Mouse (Mus musculus): ENCODE measurements around the gene Zfp383. TPM values are rescaled to one million over a fixed set of nuclear protein-coding genes. Genes with fewer than 3 reads are reported as not detected.

Zfp383 gene
- polyA plus RNA-seq, 1 experiment from 2014 or later, result 7.9 TPM

Small RNA genes within 50 kb of the gene (microRNA-seq; reads per million reads assigned to microRNA genes)
- gene Mir7668 (ENCODE audit: insufficient number of aligned reads), result not detected

Other genes with a start within 250 kb of the Zfp383 start
- gene Catsperg2, start 181.2 kb upstream of the Zfp383 start, polyA plus RNA-seq (2014; fragmentation: Nextera tagmentation; extraction: Ambion mirVana), result 0.11 TPM in 1 of 2 replicates, not detected in the other
- gene Zfp84, start 139.7 kb upstream of the Zfp383 start, polyA plus RNA-seq (2014; fragmentation: Nextera tagmentation; extraction: Ambion mirVana), result 15.5 and 17.3 TPM in 2 replicates
- 10.2 and 11.0 TPM in 2 replicates for gene Zfp30, start 124.2 kb upstream of the Zfp383 start, polyA plus RNA-seq (2014; fragmentation: Nextera tagmentation; extraction: Ambion mirVana)
- gene Zfp790, start 92.1 kb upstream of the Zfp383 start, polyA plus RNA-seq (2014; fragmentation: Nextera tagmentation; extraction: Ambion mirVana), result 18.6 and 19.0 TPM in 2 replicates
- 10.7 and 11.3 TPM in 2 replicates for gene Zfp940, start 54.6 kb upstream of the Zfp383 start, polyA plus RNA-seq (2014; fragmentation: Nextera tagmentation; extraction: Ambion mirVana)
- gene Zfp420, start 48.2 kb upstream of the Zfp383 start, polyA plus RNA-seq (2014; fragmentation: Nextera tagmentation; extraction: Ambion mirVana), result 10.4 and 13.4 TPM in 2 replicates
- 12.4 and 13.7 TPM in 2 replicates for gene Zfp27, start 1.7 kb upstream of the Zfp383 start, polyA plus RNA-seq (2014; fragmentation: Nextera tagmentation; extraction: Ambion mirVana)
- gene Zfp74, start 45.9 kb downstream of the Zfp383 start, polyA plus RNA-seq (2014; fragmentation: Nextera tagmentation; extraction: Ambion mirVana), result 13.1 and 13.2 TPM in 2 replicates
- 13.6 and 15.3 TPM in 2 replicates for gene Zfp568, start 75.7 kb downstream of the Zfp383 start, polyA plus RNA-seq (2014; fragmentation: Nextera tagmentation; extraction: Ambion mirVana)
- 5.6 and 6.2 TPM in 2 replicates for gene Zfp14, start 143.2 kb downstream of the Zfp383 start, polyA plus RNA-seq (2014; fragmentation: Nextera tagmentation; extraction: Ambion mirVana)
- 6.6 and 7.5 TPM in 2 replicates for gene Zfp82, start 164.7 kb downstream of the Zfp383 start, polyA plus RNA-seq (2014; fragmentation: Nextera tagmentation; extraction: Ambion mirVana)
- gene Gm26920, start 182.2 kb downstream of the Zfp383 start, polyA plus RNA-seq (2014; fragmentation: Nextera tagmentation; extraction: Ambion mirVana), result 1.9 and 2.9 TPM in 2 replicates
- gene Zfp566, start 182.3 kb downstream of the Zfp383 start, polyA plus RNA-seq (2014; fragmentation: Nextera tagmentation; extraction: Ambion mirVana), result 12.8 and 13.8 TPM in 2 replicates
- gene Zfp260, start 186.6 kb downstream of the Zfp383 start, polyA plus RNA-seq (2014; fragmentation: Nextera tagmentation; extraction: Ambion mirVana), result 121 and 124 TPM in 2 replicates
- gene Zfp382, start 213.7 kb downstream of the Zfp383 start, polyA plus RNA-seq (2014; fragmentation: Nextera tagmentation; extraction: Ambion mirVana), result 12.6 and 15.3 TPM in 2 replicates

Data from forebrain, embryonic 11.5 days (tissue).